Mouse (Mus musculus) thymus, postnatal 25 days (tissue): ENCODE results near the gene Camk2g.
A peak's percentile ranks its signal among the peaks of the same experiment; 100 is the strongest.

Experiments used
- DNase-seq: peaks from one replicate; pipeline ENCODE4 v3.0.0; 2022

The Camk2g gene

DNA sequence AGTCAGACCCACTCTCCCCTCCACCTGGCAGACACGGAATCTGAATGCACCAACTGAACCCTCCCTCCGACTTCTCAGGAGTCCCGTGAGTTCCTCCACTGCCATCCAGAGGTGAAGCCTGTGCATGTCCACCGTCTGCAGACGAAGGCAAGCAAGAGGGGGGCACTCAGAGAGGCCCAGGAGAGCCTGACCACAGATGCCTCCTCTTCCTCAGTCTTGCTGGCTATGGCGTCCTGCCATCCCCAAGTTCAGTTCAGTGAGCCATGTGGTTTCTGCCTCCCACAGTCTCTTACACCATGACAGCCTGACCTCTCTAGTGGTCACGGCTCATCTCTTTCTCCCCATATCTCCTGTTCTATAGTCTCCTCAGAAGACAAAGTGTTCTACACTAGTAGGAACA lies 9.2 kb downstream of the Camk2g start:
- DNase-seq = peak; percentile 39

DNA sequence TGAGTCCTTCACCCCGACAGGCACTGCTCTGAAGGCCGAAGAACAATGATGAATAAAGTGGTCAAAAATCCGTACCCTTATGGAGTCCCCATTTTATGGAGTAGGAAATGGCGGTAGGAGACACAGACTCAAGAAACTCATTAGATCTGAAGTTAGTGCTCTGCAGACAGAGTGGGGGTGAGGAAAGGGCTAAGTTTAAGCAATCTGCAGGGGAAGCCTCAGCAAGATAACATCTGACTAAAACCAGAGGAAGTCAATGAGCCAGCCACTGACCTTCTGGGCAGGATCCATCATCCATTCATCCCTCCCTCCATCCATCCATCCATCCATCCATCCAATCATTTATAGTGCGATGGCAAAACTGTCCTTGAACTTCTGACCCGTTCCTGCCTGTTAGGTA lies 10.4 kb downstream of the Camk2g start:
- no peak for DNase-seq

DNA sequence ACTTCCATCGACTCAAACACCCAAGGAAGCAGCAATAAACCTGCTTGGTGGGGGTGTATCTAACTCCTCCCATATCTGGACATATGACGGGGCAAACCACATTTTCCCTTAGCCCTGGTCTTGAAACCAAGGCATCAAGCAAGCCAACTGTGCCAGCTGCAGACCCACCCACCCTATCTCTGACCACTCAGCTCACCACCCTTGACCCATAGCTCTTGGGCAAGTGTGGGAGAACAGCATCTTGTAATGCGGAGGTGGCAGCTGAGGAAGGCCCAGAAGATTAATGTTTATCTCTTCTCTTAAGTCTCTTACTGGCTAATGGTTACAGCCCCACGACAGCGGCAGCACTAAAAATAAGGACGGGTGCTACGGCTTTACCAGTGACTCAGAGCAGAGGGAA lies 11.0 kb downstream of the Camk2g start:
- no peak for DNase-seq

- no peak for DNase-seq
Observed at GRCm38 (mm10) chr14:20780217-20780616, 13.7 kb downstream of the Camk2g start.

GRCm38 (mm10) chr14:20778496-20778895 lies 15.4 kb downstream of the Camk2g start:
- no peak for DNase-seq

GRCm38 (mm10) chr14:20775661-20776060 lies 18.2 kb downstream of the Camk2g start:
- no peak for DNase-seq

- DNase-seq = no peak
Observed at GRCm38 (mm10) chr14:20773410-20773809, 20.5 kb downstream of the Camk2g start.

DNA sequence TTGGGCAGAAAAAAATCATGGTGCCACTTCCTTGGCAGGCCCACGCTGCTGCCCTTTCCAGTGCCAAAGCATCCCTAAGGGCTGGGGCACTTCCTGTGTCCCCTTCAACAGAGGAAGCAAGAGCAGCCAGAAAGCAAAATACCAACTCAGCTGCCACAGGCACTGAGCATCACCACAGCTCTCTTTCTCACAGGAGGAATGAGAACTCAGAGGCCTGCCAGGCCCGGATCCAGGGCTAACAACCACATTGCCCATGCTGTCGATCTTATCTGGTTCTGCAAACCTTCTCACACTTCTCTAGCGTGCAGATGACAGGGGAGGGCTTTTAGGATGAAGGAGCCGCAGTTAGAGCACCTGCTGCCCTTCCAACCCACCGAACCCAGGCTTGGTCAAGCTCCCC lies 21.1 kb downstream of the Camk2g start:
- DNase-seq = no peak

- DNase-seq = no peak
Observed at GRCm38 (mm10) chr14:20771941-20772340, 21.9 kb downstream of the Camk2g start.

GRCm38 (mm10) chr14:20768581-20768980 lies 25.3 kb downstream of the Camk2g start:
- no peak for DNase-seq

DNA sequence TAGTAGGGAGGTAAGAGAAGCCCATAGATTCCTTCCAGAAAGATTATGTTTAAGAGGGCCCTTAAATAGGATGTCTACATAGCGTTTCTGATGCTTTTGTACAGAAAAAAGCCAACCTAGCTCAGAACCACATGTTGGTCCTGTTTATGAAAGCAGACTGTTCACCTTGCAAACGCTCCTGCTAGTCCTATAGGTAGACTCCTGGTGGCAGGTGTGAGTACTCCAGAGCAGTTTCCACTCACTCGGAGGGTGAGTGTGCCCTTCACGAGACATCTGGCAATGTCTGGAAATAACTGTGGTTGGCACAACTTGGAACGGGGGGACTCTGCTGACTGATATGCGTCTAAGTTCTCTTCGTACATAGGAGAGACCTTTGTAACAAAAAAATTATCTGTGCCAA lies 26.0 kb downstream of the Camk2g start:
- no peak for DNase-seq

DNA sequence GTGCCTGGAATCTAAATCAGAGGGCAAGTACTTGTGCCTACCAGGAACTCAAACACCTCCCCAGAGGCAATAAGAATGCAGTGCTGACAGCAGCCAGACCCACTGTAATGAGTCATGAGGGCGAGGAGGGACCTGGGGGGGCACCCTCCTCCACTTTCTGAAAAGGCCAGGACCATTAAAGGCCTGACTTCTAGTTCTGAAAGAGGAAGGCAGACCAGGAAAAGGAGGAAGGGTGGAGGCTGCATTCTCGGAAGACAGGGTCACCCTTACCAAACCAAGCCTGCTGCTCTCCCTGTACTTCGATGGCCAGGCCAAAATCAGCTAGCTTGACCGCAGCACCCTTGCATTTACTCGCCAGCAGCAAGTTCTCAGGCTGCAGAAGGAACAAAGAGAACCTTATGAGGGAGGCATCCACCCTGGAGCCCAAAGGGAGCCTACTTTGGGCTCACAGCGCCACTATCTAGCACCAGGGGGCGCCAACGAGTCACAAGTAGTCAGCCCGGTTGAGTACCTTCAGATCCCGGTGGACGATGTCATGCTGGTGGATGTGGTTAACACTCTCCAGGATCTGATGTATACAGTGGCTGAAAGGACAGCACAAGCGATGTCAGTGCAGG lies 28.1 kb downstream of the Camk2g start:
- DNase-seq = peak; percentile 84

DNA sequence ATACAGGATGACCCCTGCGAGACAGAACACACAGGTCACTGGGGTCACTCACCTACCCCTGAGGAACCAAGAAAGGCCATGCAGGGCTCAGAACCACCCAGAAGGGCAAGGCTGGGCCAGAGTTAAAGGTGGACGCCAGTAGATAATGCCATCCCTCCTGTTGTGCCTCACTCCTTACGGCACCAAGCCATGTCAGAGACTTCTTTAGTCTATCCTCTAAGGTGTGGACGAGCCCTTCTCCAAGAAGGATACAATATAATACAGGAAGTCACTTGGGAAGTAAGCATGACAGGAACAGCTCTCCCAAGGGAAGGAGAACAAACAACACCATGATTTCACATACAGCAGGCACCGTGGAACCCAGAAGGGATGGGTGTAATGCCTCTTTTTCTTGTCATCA lies 28.9 kb downstream of the Camk2g start:
- no peak for DNase-seq

DNA sequence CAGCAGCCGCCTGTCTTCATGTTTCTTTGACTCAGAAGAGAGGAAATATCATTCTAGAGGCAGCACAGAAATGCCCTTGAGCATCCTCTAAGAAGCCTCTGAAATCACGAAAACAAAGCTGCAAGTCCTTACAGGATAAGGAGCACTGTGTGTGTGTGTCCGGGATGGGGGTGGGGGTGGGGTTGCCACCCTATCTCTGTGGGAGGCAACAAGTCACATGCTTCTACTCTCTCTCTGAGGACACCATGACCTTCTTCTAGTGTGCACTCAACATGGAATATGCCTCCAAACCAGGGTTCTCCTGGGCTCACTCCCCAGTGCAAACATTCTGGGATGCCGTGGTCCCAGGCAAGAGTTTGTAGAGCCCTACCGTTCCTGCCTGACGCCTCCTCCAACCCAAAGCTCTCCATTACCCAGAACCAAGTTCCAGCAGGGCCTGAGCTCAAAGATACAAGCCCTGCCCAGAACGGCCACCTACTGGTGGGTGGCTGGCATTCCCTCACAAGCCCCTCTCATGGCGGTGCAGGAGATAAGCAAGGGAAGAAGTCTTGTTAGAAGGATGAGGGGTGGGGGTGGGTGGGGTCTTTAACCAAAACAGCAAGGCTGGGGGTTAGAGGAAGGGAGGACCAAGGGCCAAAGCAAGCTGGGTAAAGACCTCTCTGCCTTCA lies 35.0 kb downstream of the Camk2g start:
- no peak for DNase-seq

GRCm38 (mm10) chr14:20757370-20757907 lies 36.4 kb downstream of the Camk2g start:
- DNase-seq = no peak

DNA sequence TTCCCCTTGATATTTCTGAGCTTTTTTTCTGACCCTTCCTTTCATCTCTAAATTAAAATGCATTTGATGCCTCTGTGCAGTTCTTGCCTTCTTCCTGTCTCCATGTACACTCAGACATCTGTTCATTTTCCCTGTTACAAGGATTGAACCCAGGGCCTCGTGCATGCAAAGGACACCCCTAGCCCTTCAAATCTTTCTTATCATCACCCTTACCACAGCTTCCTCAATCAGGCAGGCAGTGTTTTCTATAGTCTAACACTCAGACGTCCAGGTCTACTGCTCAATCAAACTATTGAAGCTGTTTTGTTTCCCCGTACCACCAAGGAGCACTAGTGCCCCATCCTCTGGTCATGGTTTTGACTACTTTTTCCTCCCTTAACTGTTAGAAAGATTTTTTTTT lies 40.1 kb downstream of the Camk2g start:
- no peak for DNase-seq

- DNase-seq = no peak
Observed at GRCm38 (mm10) chr14:20750503-20750902, 43.4 kb downstream of the Camk2g start.

- no peak for DNase-seq
Observed at GRCm38 (mm10) chr14:20749494-20750051, 44.3 kb downstream of the Camk2g start.

DNA sequence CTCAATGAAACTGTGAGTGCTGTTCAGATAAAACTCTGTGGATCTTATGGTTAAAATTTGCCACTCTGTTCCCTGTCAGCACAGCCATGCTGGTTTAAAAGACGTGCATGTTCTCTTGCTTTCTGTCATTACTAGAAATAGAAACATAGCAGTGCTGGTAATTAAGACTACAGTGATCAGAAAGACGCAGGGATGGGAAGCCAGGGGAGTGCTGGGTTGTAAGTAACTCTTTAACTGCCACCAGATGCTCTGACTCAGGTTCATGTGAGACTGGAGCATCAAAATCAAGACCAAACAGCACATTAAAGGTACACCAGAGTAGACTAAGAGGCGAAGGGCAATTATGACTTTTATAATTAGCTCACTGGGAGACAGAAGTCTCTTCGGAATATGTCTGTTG lies 45.5 kb downstream of the Camk2g start:
- DNase-seq = no peak

- DNase-seq = no peak
Observed at GRCm38 (mm10) chr14:20746935-20747334, 47.0 kb downstream of the Camk2g start.

GRCm38 (mm10) chr14:20743614-20744013 lies 50.3 kb downstream of the Camk2g start:
- DNase-seq = no peak

GRCm38 (mm10) chr14:20741301-20741700 lies 52.6 kb downstream of the Camk2g start:
- no peak for DNase-seq

DNA sequence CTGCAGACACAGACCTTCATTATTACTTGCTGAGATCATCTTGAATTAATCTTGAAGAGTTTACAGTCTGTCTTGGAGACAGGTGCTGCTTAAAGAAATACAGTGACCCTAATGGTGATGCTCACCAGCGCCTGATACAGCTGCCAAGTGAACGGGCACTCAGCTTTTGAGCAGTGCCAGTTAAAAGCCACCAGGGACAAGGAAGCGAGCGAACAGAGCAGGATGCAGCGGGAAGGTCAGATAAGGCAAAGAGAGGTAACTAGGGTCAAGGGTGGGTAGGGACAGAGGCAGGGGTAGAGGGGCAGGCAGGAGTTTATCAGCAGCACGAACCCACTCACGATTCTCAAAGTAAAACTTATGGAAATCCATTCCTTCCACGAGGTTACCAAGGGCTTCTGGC lies 55.4 kb downstream of the Camk2g start:
- no peak for DNase-seq

GRCm38 (mm10) chr14:20737306-20737705 lies 56.6 kb downstream of the Camk2g start:
- DNase-seq = peak; percentile 12
